Mouse (Mus musculus) ES-Bruce4 (cell line): Measurements from ENCODE around the gene Gemin5. TPM values are rescaled to one million over a fixed set of nuclear protein-coding genes. Genes with fewer than 3 reads are reported as not detected.
"Not testable (repeated sequence)": the region's sequence is repeated elsewhere in the genome, so short reads cannot be mapped to it uniquely, and the experiment has no call there.

Source experiments
- H3K27ac ChIP-seq: 2 replicates; pipeline ENCODE4 v1.5.1; 2012; ENCODE audit warnings: low read length, inconsistent platforms; ENCODE audit not compliant: insufficient read depth
- H3K27me3 ChIP-seq: 2 replicates; pipeline ENCODE4 v1.6.1; 2012; ENCODE audit warnings: mild to moderate bottlenecking, low read length, inconsistent platforms; ENCODE audit not compliant: control insufficient read depth, poor library complexity, insufficient read depth, severe bottlenecking
- H3K36me3 ChIP-seq: 2 replicates; pipeline ENCODE4 v1.6.1; 2012; ENCODE audit warnings: inconsistent platforms, mild to moderate bottlenecking, low read length, moderate library complexity; ENCODE audit not compliant: control insufficient read depth, poor library complexity, insufficient read depth, severe bottlenecking
- H3K4me1 ChIP-seq: one replicate; pipeline ENCODE4 v1.8.1; 2011; ENCODE audit warnings: low read length; ENCODE audit not compliant: control insufficient read depth, insufficient read depth
- H3K4me3 ChIP-seq: 2 replicates; pipeline ENCODE4 v1.5.1; 2011; ENCODE audit warnings: low read depth, mild to moderate bottlenecking, low read length
- H3K9ac ChIP-seq: 2 replicates; pipeline ENCODE4 v1.6.1; 2012; ENCODE audit warnings: low read depth, mild to moderate bottlenecking, inconsistent platforms; ENCODE audit not compliant: poor library complexity, severe bottlenecking
- H3K9me3 ChIP-seq: replicated peaks from 2 replicates; pipeline ENCODE4 v1.6.1; 2012; ENCODE audit warnings: mild to moderate bottlenecking, low read length, inconsistent platforms; ENCODE audit not compliant: control insufficient read depth, poor library complexity, insufficient read depth, severe bottlenecking
- CTCF ChIP-seq: IDR thresholded peaks from one replicate; pipeline ENCODE4 v1.8.1; 2011; ENCODE audit warnings: low read depth, low read length
- EP300 ChIP-seq: IDR thresholded peaks from 2 replicates; pipeline ENCODE4 v1.6.1; 2011; ENCODE audit warnings: low read depth, low read length; ENCODE audit not compliant: insufficient read depth
- POLR2A ChIP-seq: IDR thresholded peaks from one replicate; pipeline ENCODE4 v1.8.1; 2011; ENCODE audit warnings: low read length; ENCODE audit not compliant: insufficient read depth
- polyA plus RNA-seq: library from polyadenylated mRNA; stranded (reverse); fragments of >200 nt; gene quantifications from 2 replicates; pipeline ENCODE4 v1.2.4, GENCODE M21; 2011; ENCODE audit warnings: low read depth; ENCODE audit not compliant: missing spikeins, insufficient read depth, insufficient read length

Gemin5 gene
- 45.5 and 50.4 TPM in 2 replicates for polyA plus RNA-seq

DNA sequence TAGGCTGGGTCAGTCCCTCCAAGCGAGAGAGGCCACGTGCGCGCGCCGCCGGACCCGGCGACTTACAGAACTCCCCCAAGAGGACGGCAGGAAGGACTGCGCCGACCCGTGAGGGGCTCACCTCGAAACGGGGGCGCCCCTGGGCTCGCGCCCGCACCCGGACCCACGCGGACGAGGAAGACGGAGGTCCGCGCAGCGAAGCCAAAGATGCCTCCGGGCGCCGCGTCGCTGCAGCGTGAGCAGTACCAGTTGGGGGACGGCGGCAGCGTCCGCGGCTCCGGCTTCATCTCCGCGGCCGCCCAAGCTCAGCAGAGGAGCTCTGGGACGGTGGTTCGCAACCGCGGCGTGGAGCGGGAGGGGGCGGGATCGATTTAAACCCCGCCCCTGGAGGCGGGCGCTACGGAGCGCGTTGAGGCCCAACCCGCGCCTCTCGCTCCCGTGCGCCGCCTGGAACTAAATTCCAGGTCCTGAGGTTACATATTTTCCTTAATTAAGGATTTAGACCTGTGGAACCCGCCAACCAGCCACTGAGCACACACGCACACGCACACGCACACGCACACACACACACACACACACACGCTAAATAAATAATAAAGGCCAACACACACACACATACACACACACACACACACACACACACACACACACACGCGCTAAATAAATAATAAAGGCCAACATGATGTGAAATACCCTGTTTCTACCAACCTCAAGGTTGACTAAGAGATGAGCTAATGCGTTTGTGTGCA, at the start of gene Gemin5:
Gene Gemin5, minus strand, starts transcription at position 373 of the 749 bp plus-strand sequence.
- TF ChIP-seq CTCF: no peak
- TF ChIP-seq POLR2A: peak; percentile 24
- TF ChIP-seq EP300: no peak
- Histone ChIP-seq H3K9ac (peak within 1 kb of the TSS; percentile 78), H3K9me3 (peaks cover 4% of the 10 kb centered on the region), H3K27ac (peak within 1 kb of the TSS; percentile 10; the same call in 1 of the 2 replicates), H3K27me3 (no peaks in the 10 kb centered on the region), H3K4me1 (no peaks in the 10 kb centered on the region), H3K4me3 (peak within 1 kb of the TSS; percentile 85), H3K36me3 (peaks cover 34% of the 10 kb centered on the region)

DNA sequence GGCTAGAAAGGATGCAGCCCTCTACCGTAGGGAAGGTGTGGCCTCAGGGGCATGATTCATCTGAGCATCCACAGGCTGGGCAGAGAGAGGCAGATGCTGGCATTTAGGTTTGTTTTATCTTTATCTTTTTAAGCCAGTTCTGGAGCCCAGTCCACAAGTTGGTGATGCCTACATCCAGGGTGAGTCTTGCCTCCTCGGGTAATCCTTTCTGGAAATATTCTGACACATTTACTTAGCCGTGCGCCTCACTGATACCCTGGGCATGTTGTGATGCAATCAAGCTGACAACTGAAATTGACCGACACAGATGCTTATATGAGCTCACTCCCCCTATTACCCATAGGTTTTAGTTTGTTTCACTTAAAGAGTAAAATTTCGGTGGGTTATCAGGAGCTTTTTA, 48.5 kb upstream of the Gemin5 start:
- H3K9ac ChIP-seq: no peak overlapping the region
- no peaks in the 10 kb centered on the region for H3K9me3 ChIP-seq
- TF ChIP-seq EP300 (no peak), CTCF (no peak), POLR2A (no peak)
- H3K4me1 ChIP-seq: no peaks in the 10 kb centered on the region
- no peak overlapping the region for H3K4me3 ChIP-seq
- no peak overlapping the region for H3K27ac ChIP-seq
- no peaks in the 10 kb centered on the region for H3K36me3 ChIP-seq
- no peaks in the 10 kb centered on the region for H3K27me3 ChIP-seq

DNA sequence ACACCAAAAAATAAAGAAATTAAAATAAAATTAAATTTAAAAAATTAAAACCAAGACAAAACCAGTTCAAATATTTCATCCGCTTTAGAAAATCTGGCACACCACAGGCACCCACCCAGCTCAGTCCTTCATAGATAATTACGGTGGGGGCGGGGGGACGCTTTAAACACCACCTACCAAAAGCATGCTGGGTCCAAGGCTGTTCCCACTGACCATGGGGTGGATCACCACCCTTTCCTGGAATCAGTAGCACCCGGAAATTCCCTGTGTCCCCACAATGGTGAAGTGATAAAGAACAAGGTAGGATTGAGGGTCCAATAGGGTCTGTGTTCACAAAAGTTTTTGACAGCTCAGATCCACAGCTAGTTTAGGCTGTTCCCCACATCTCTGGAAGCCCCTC, 47.5 kb upstream of the Gemin5 start:
- no peak for TF ChIP-seq POLR2A
- TF ChIP-seq EP300: no peak
- TF ChIP-seq CTCF: no peak
- Histone ChIP-seq H3K4me1 (peaks cover 3% of the 10 kb centered on the region), H3K36me3 (no peaks in the 10 kb centered on the region), H3K9me3 (no peaks in the 10 kb centered on the region), H3K4me3 (no peak overlapping the region), H3K9ac (no peak overlapping the region), H3K27ac (no peak overlapping the region), H3K27me3 (no peaks in the 10 kb centered on the region)

DNA sequence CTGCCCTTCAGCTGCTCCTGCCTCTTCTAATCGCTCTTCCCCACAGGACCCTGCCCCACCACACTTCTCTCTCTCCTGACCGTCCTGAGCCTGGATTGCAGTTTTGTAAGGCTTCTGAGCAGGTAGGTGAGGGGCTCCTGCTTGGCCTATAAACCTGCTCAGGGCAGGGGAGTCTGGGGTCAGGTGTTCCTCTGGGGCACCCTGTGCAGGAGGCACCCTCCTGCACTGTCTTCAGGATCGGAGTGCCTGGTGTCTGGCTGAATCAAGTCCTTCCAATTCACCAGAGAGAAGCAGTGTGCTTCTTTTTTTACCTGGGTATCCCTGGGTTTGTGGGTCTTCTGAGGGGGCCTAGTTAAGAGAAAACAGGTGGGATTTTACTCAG, 46.7 kb upstream of the Gemin5 start:
- H3K27ac ChIP-seq, H3K4me1 ChIP-seq, H3K9ac ChIP-seq, H3K9me3 ChIP-seq, H3K27me3 ChIP-seq, H3K4me3 ChIP-seq, H3K36me3 ChIP-seq: not testable (repeated sequence)

DNA sequence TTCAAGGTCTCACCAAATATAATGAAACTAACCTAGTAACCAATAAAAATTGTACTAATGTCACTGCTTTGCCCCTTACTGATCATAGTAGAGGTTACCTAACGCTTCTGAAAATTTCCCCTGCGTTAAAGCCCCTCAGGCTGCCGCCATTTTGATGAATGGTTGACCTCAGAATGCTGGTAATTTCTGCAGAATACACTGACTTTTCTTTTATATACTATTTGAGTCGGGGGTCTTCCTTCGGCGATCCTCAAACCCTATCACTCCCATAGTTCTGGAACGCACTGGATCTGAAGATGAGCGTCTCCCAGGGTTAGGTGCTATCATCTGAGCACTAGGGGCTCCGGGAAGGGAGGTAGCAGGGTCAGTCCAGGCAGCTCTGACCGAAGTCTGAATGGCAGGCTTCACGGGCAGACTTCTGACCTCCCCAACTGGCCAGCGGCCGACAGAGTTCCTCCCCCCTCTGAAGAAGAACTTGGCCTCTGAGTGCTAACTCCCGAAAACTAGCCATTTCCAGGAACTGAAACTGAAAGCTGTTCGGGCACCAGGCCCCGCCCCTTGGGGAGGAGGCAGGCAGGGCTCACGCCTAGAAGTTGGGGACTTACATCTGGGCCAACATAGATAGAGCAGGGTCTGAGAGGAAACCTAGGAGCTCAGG, 46.2 kb upstream of the Gemin5 start:
- Histone ChIP-seq H3K9ac (peak overlapping the region; percentile 38), H3K27ac (no peak overlapping the region), H3K36me3 (no peaks in the 10 kb centered on the region), H3K9me3 (no peaks in the 10 kb centered on the region), H3K27me3 (no peaks in the 10 kb centered on the region), H3K4me1 (peaks cover 4% of the 10 kb centered on the region), H3K4me3 (peak overlapping the region; percentile 48; the same call in 1 of the 2 replicates)
- no peak for TF ChIP-seq POLR2A
- no peak for TF ChIP-seq CTCF
- no peak for TF ChIP-seq EP300

DNA sequence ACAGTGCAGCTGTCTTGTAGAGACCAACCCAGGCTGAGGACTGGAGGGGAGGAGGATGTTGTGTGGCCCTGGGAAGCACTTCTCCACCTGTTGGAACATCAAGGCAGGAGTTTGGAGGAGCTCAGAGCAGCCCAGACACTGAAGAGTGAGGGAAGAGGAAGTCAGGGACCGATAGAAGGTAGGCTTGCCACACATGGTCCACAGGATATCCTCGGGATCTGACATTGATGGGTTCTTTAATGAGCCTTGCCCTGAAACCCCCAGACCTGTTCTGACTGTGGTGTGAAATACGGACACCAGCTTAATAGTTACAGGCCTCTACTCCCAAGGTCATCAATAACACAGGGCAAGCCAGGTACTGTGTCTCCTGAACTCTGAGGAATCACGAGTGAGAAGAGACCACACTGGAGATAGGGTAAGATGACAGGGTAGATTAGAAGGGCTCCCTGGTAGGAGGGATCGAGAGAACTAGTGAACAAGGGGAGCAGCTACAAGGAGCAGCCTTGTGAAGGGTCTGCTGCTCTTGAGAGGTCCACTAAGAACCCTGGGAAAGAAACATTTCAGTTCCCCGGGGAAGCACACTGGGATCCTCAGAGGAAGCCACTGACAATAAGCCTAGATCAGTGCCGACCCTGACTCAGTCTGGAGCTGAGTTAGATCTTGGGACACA, 45.5 kb upstream of the Gemin5 start:
- TF ChIP-seq POLR2A: no peak
- TF ChIP-seq CTCF: no peak
- no peak for TF ChIP-seq EP300
- Histone ChIP-seq H3K27ac (no peak overlapping the region), H3K36me3 (no peaks in the 10 kb centered on the region), H3K9me3 (no peaks in the 10 kb centered on the region), H3K4me3 (no peak overlapping the region), H3K9ac (no peak overlapping the region), H3K27me3 (no peaks in the 10 kb centered on the region), H3K4me1 (peaks cover 4% of the 10 kb centered on the region)
